Comparison of ENCODE assay signal across 15 mouse cellular contexts in genomic region chr9:58116024-58116651, GRCm38 (mm10). TPM values are rescaled to one million over a fixed set of nuclear protein-coding genes. Genes with fewer than 3 reads are reported as not detected.
DNase-seq lines count a peak whose midpoint lies in the region; ATAC-seq and TF ChIP-seq lines count a peak whose summit lies in the region.
"Had no signal": no experiment of that assay in that cellular context is flagged by ENCODE, and none has a peak within 500 bp of the region (broad histone marks: within the 10 kb centered on the region; RNA-seq: fewer than 3 reads in every experiment).

No protein-coding gene starts in this region.

- no peaks in the 10 kb centered on the region for H3K27me3 ChIP-seq in kidney, embryonic 16.5 days (ENCODE audit: insufficient read depth, low read length)
- H3K27me3 ChIP-seq in embryonic facial prominence, embryonic 15.5 days = peaks cover 15% of the 10 kb centered on the region
- H3K27me3 ChIP-seq in intestine, postnatal 0 days (replicated peaks; ENCODE audit: control insufficient read depth, insufficient read depth, low read length) = no peaks in the 10 kb centered on the region
- H3K27me3 ChIP-seq: hindbrain, embryonic 15.5 days had no signal

- peak overlapping the region; percentile 56; the same call in 1 of the 2 replicates for H3K27ac ChIP-seq in kidney, embryonic 16.5 days (ENCODE audit: low read length)
- no peak overlapping the region for H3K27ac ChIP-seq in embryonic facial prominence, embryonic 15.5 days (replicated peaks)
- peak overlapping the region; percentile 71 for H3K27ac ChIP-seq in intestine, postnatal 0 days (ENCODE audit: low read depth, low read length)
- H3K27ac ChIP-seq: heart, adult 2 months; hindbrain, embryonic 15.5 days; liver, embryonic 15.5 days had no signal

- ATAC-seq in kidney, embryonic 16.5 days (ENCODE audit: low FRiP score, low TSS enrichment) = 0 out of 2 replicates have a peak, but pooled peaks have one; percentile 5
- ATAC-seq in embryonic facial prominence, embryonic 15.5 days (ENCODE audit: insufficient number of reproducible peaks, low FRiP score, low TSS enrichment, low read depth) = 0 out of 2 replicates have a peak, but pooled peaks have one; percentile 13
- ATAC-seq in intestine, postnatal 0 days = peak; percentile 75

- WGBS in kidney, embryonic 16.5 days = 30% methylated on average over 7 of the region's 7 CpGs
- 47% methylated on average over 7 of the region's 7 CpGs for whole genome bisulfite sequencing in embryonic facial prominence, embryonic 15.5 days
- WGBS in intestine, postnatal 0 days = 45% methylated on average over 7 of the region's 7 CpGs

- no peak for TF ChIP-seq CTCF in intestine, postnatal 0 days (IDR thresholded peaks at IDR 0.05; ENCODE audit: low read depth)

- 0 out of 2 replicates have a peak overlapping the region, but pooled peaks have one; percentile 13 for H3K9ac ChIP-seq in kidney, embryonic 16.5 days (replicated peaks; ENCODE audit: low read length)
- H3K9ac ChIP-seq in embryonic facial prominence, embryonic 15.5 days = no peak overlapping the region
- no peak overlapping the region for H3K9ac ChIP-seq in intestine, postnatal 0 days (ENCODE audit: low read depth, low read length)
- H3K9ac ChIP-seq: hindbrain, embryonic 15.5 days; liver, embryonic 15.5 days had no signal

- no peaks in the 10 kb centered on the region for H3K9me3 ChIP-seq in kidney, embryonic 16.5 days (ENCODE audit: low read length)
- no peaks in the 10 kb centered on the region for H3K9me3 ChIP-seq in embryonic facial prominence, embryonic 15.5 days (replicated peaks)
- no peaks in the 10 kb centered on the region for H3K9me3 ChIP-seq in intestine, postnatal 0 days (ENCODE audit: control insufficient read depth)
- H3K9me3 ChIP-seq: hindbrain, embryonic 15.5 days; liver, embryonic 15.5 days; megakaryocyte, embryonic 14.5 days had no signal

- DNase-seq in kidney, postnatal 25 days = no peak
- DNase-seq in ES-CJ7 (ENCODE audit: low read depth, low spot score) = peak; percentile 29
- DNase-seq in thymus, adult 18-20 months = no peak
- no peak for DNase-seq in layer of hippocampus, adult 9-11 months
- no peak for DNase-seq in thymus, postnatal 0 days (ENCODE audit: low spot score)
- DNase-seq: cerebellum, postnatal 14 days; heart, adult 2 months; spleen, adult 18-20 months; thymus, postnatal 36 days had no signal

- no peak overlapping the region for H3K4me2 ChIP-seq in kidney, embryonic 16.5 days (replicated peaks; ENCODE audit: low read depth, low read length)
- no peak overlapping the region for H3K4me2 ChIP-seq in embryonic facial prominence, embryonic 15.5 days (replicated peaks)
- H3K4me2 ChIP-seq in intestine, postnatal 0 days (replicated peaks; ENCODE audit: low read depth) = peak overlapping the region; percentile 35; the same call in 1 of the 2 replicates
- H3K4me2 ChIP-seq: hindbrain, embryonic 15.5 days; liver, embryonic 15.5 days had no signal

- H3K4me3 ChIP-seq in kidney, embryonic 16.5 days (ENCODE audit: low read length) = no peak overlapping the region
- no peak overlapping the region for H3K4me3 ChIP-seq in embryonic facial prominence, embryonic 15.5 days (replicated peaks)
- H3K4me3 ChIP-seq in intestine, postnatal 0 days (ENCODE audit: low read depth, low read length) = no peak overlapping the region
- H3K4me3 ChIP-seq: heart, adult 2 months; hindbrain, embryonic 15.5 days; liver, embryonic 15.5 days; megakaryocyte, embryonic 14.5 days had no signal

- no peaks in the 10 kb centered on the region for H3K36me3 ChIP-seq in kidney, embryonic 16.5 days (ENCODE audit: insufficient read depth, low read length)
- no peaks in the 10 kb centered on the region for H3K36me3 ChIP-seq in embryonic facial prominence, embryonic 15.5 days
- H3K36me3 ChIP-seq in intestine, postnatal 0 days (ENCODE audit: control insufficient read depth, insufficient read depth) = no peaks in the 10 kb centered on the region
- H3K36me3 ChIP-seq: hindbrain, embryonic 15.5 days; liver, embryonic 15.5 days had no signal

- peaks cover 49% of the 10 kb centered on the region for H3K4me1 ChIP-seq in kidney, embryonic 16.5 days (ENCODE audit: insufficient read depth, low read length)
- H3K4me1 ChIP-seq in embryonic facial prominence, embryonic 15.5 days = peaks cover 40% of the 10 kb centered on the region
- H3K4me1 ChIP-seq in intestine, postnatal 0 days (replicated peaks; ENCODE audit: control insufficient read depth, insufficient read depth, low read length) = peaks cover 19% of the 10 kb centered on the region
- H3K4me1 ChIP-seq: liver, embryonic 15.5 days had no signal

RNA-seq across cellular contexts. Expression of gene Ccdc33, which starts 2.5 kb away (rescaled TPM):
- polyA plus RNA-seq in kidney, embryonic 16.5 days (2015; fragmentation: Nextera tagmentation; extraction: Ambion mirVana) = 0.13 and 0.21 TPM in 2 replicates
- 1.3 and 1.6 TPM in 2 replicates for polyA plus RNA-seq in embryonic facial prominence, embryonic 15.5 days (2015; fragmentation: Nextera tagmentation; extraction: Ambion mirVana)
- 0.14 and 0.16 TPM in 2 replicates for polyA plus RNA-seq in intestine, postnatal 0 days (2015; fragmentation: Nextera tagmentation; extraction: Ambion mirVana)
- polyA plus RNA-seq in thymus, postnatal 0 days (2015; fragmentation: Nextera tagmentation; extraction: Ambion mirVana) = 0.27 and 1.1 TPM in 2 replicates
- polyA plus RNA-seq: liver, embryonic 15.5 days had no signal

RNA-seq across cellular contexts. Expression of gene Stra6, which starts 52.5 kb away (rescaled TPM):
- 24.1 and 34.2 TPM in 2 replicates for polyA plus RNA-seq in kidney, embryonic 16.5 days (2015; fragmentation: Nextera tagmentation; extraction: Ambion mirVana)
- 8.7 and 13.9 TPM in 2 replicates for polyA plus RNA-seq in embryonic facial prominence, embryonic 15.5 days (2015; fragmentation: Nextera tagmentation; extraction: Ambion mirVana)
- 0.48 and 0.71 TPM in 2 replicates for polyA plus RNA-seq in intestine, postnatal 0 days (2015; fragmentation: Nextera tagmentation; extraction: Ambion mirVana)
- 0.94 and 1.1 TPM in 2 replicates for polyA plus RNA-seq in thymus, postnatal 0 days (2015; fragmentation: Nextera tagmentation; extraction: Ambion mirVana)

Comparison
In these comparisons a context has a peak if more than half of its experiments do, and no peak if none do; other contexts are left out.
1. ATAC-seq: peak in every context shown above with its lines; median percentile 75 in intestine, postnatal 0 days; 13 in embryonic facial prominence, embryonic 15.5 days; 5 in kidney, embryonic 16.5 days.